16 mouse cellular contexts compared by ENCODE assay signal in the genomic region with DNA sequence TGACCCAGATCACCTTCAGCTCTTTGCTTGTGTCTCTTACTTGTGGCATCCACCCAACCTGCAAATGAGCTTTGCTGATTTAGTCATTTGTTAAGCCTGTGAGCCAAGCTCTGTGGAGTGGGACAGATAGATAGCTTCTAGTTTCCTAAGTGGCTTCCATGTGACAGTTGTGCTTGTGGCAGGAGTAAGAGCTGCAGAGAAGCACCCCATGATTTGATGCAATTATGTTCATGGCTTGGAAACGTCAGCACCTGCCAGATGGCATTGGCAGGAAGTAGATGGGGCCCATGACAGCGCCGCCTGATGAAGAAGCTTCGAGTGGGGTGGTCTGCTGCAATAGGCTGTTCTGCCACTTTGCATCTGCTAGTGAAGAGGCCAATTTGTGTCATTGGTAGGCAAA.
DNase-seq lines count a peak whose midpoint lies in the region; ATAC-seq lines count a peak whose summit lies in the region.
"Had no signal": no experiment of that assay in that cellular context is flagged by ENCODE, and none has a peak within 500 bp of the region (broad histone marks: within the 10 kb centered on the region; RNA-seq: fewer than 3 reads in every experiment).

No protein-coding gene starts in this region.

- no peaks in the 10 kb centered on the region for H3K9me3 ChIP-seq in hindbrain, embryonic 15.5 days
- H3K9me3 ChIP-seq in hindbrain, embryonic 10.5 days = no peaks in the 10 kb centered on the region
- no peaks in the 10 kb centered on the region for H3K9me3 ChIP-seq in heart, embryonic 11.5 days (replicated peaks; ENCODE audit: control insufficient read depth, low read length)
- H3K9me3 ChIP-seq: embryonic facial prominence, embryonic 10.5 days; heart, embryonic 15.5 days; liver, embryonic 13.5 days; midbrain, embryonic 13.5 days had no signal

- H3K9ac ChIP-seq in hindbrain, embryonic 15.5 days = no peak overlapping the region
- no peak overlapping the region for H3K9ac ChIP-seq in heart, embryonic 11.5 days (ENCODE audit: low read depth, low read length)
- H3K9ac ChIP-seq: heart, embryonic 15.5 days; liver, embryonic 13.5 days; midbrain, embryonic 13.5 days had no signal

- no peaks in the 10 kb centered on the region for H3K27me3 ChIP-seq in hindbrain, embryonic 15.5 days
- H3K27me3 ChIP-seq in hindbrain, embryonic 10.5 days (ENCODE audit: insufficient read depth, poor library complexity, severe bottlenecking) = no peaks in the 10 kb centered on the region
- H3K27me3 ChIP-seq in heart, embryonic 11.5 days (ENCODE audit: control insufficient read depth, insufficient read depth, low read length) = no peaks in the 10 kb centered on the region
- H3K27me3 ChIP-seq: heart, embryonic 15.5 days; liver, embryonic 13.5 days; midbrain, embryonic 13.5 days had no signal

- H3K4me3 ChIP-seq in hindbrain, embryonic 15.5 days = no peak overlapping the region
- H3K4me3 ChIP-seq in hindbrain, embryonic 10.5 days = no peak overlapping the region
- H3K4me3 ChIP-seq in heart, embryonic 11.5 days (ENCODE audit: low read depth, low read length) = no peak overlapping the region
- H3K4me3 ChIP-seq: embryonic facial prominence, embryonic 10.5 days; heart, embryonic 15.5 days; liver, embryonic 13.5 days; midbrain, embryonic 13.5 days had no signal

- 51% methylated on average over 4 of the region's 4 CpGs for WGBS in hindbrain, embryonic 15.5 days
- 88% methylated on average over 4 of the region's 4 CpGs for WGBS in hindbrain, embryonic 10.5 days
- WGBS in heart, embryonic 11.5 days (ENCODE audit: insufficient replicate concordance) = 55% methylated on average over 4 of the region's 4 CpGs

- no peak overlapping the region for H3K27ac ChIP-seq in hindbrain, embryonic 15.5 days (replicated peaks)
- no peak overlapping the region for H3K27ac ChIP-seq in hindbrain, embryonic 10.5 days
- H3K27ac ChIP-seq in heart, embryonic 11.5 days (ENCODE audit: low read depth, low read length) = no peak overlapping the region
- H3K27ac ChIP-seq: embryonic facial prominence, embryonic 10.5 days; heart, embryonic 15.5 days; kidney, postnatal 0 days; liver, embryonic 13.5 days; midbrain, embryonic 13.5 days had no signal

- peaks cover 6% of the 10 kb centered on the region; the same call in 1 of the 2 replicates for H3K4me1 ChIP-seq in hindbrain, embryonic 15.5 days (replicated peaks)
- peaks cover 11% of the 10 kb centered on the region for H3K4me1 ChIP-seq in hindbrain, embryonic 10.5 days (replicated peaks)
- no peaks in the 10 kb centered on the region for H3K4me1 ChIP-seq in heart, embryonic 11.5 days (ENCODE audit: control insufficient read depth, insufficient read depth, low read length)
- H3K4me1 ChIP-seq: embryonic facial prominence, embryonic 10.5 days; heart, embryonic 15.5 days; liver, embryonic 13.5 days had no signal

- H3K36me3 ChIP-seq in hindbrain, embryonic 15.5 days = no peaks in the 10 kb centered on the region
- H3K36me3 ChIP-seq in hindbrain, embryonic 10.5 days = no peaks in the 10 kb centered on the region
- no peaks in the 10 kb centered on the region for H3K36me3 ChIP-seq in heart, embryonic 11.5 days (ENCODE audit: control insufficient read depth, insufficient read depth, low read length)
- H3K36me3 ChIP-seq: embryonic facial prominence, embryonic 10.5 days; heart, embryonic 15.5 days; liver, embryonic 13.5 days; midbrain, embryonic 13.5 days had no signal

- DNase-seq in hindbrain, embryonic 10.5 days (ENCODE audit: low spot score) = no peak
- peak; percentile 80 for DNase-seq in cerebellum, adult 9-11 months
- peak; percentile 78 for DNase-seq in layer of hippocampus, adult 9-11 months
- no peak for DNase-seq in adrenal gland, adult (ENCODE audit: inconsistent age in 2 of 2, low spot score in 1 of 2)
- no peak for DNase-seq in lung, adult 18-20 months
- DNase-seq: gastrocnemius, postnatal 25 days; liver, embryonic 13.5 days; lung, postnatal 14 days; right cerebral cortex, postnatal 4 days had no signal

- no peak overlapping the region for H3K4me2 ChIP-seq in hindbrain, embryonic 15.5 days
- H3K4me2 ChIP-seq in heart, embryonic 11.5 days = no peak overlapping the region
- H3K4me2 ChIP-seq: heart, embryonic 15.5 days; liver, embryonic 13.5 days; midbrain, embryonic 13.5 days had no signal

- ATAC-seq in hindbrain, embryonic 15.5 days (ENCODE audit: low FRiP score, low read depth) = peak; percentile 77
- peak; percentile 85 for ATAC-seq in cerebellum, adult (ENCODE audit: insufficient number of reproducible peaks, low FRiP score, low TSS enrichment)
- ATAC-seq in heart, embryonic 11.5 days (replicated peaks; ENCODE audit: insufficient number of reproducible peaks, low FRiP score, low TSS enrichment) = no peak
- ATAC-seq: midbrain, embryonic 13.5 days had no signal

Comparison
In these comparisons a context has a peak if more than half of its experiments do, and no peak if none do; other contexts are left out.
1. DNase-seq: peak in cerebellum, adult 9-11 months (single experiment) and layer of hippocampus, adult 9-11 months (single experiment); none in hindbrain, embryonic 10.5 days (single experiment), adrenal gland, adult (0 of 2) and lung, adult 18-20 months (0 of 2).